Mouse (Mus musculus): Measurements from ENCODE around the gene Nrarp. TPM values are rescaled to one million over a fixed set of nuclear protein-coding genes. Genes with fewer than 3 reads are reported as not detected.
A peak's percentile ranks its signal among the peaks of the same experiment; 100 is the strongest.

The Nrarp gene
- polyA plus RNA-seq, 1 experiment from 2014 or later = 8.8 TPM

DNA sequence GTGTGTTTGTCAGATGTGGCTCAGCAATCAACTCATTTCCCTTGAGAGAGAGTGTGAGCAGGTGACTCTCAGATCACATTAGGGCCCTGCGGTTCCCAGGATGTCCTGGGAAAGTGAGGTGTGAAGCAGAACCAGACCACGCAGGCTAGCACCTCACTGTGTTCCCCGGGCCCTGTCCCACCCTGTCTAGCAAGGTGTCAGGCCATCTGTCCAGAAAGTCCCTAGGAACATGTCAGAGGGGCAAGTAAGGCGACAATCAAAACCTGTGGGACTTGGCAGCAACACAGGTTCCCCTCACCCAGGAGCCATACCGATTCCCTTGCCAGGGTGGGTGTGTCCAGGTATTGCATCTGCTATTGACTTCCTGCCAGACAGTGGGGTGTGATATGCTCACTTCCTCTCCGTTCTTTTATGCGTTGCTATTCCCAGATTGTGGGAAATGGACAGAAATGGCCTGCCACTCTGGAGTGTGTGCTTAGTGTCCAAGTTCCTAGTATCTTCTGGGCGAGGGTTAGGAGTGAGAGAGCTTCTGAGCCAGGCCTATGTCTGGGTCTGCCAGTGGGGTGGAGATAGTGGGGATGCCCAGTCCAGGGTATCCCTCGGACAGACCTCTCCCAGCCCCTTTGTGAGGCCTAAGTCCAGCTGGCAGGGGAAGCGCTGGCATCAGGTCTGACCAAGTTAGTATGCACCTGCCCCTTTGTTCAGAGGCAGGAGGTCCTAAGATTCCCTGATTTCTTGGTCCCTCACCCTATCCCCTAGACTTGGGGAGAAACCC lies 10.0 kb upstream of the Nrarp start:
- Histone ChIP-seq H3K9me3 (ENCODE audit: control insufficient read depth, low read length) (no peaks in the 10 kb centered on the region), H3K4me2 (ENCODE audit: low read depth, severe bottlenecking) (no peak overlapping the region), H3K4me3 (ENCODE audit: low read depth, low read length) (no peak overlapping the region), H3K27ac (replicated peaks; ENCODE audit: low read depth, low read length) (no peak overlapping the region), H3K4me1 (ENCODE audit: control insufficient read depth, insufficient read depth, low read length) (peaks cover 12% of the 10 kb centered on the region), H3K27me3 (ENCODE audit: control insufficient read depth, insufficient read depth, low read length) (no peaks in the 10 kb centered on the region), H3K36me3 (ENCODE audit: control insufficient read depth, insufficient read depth, low read length) (no peaks in the 10 kb centered on the region), H3K9ac (ENCODE audit: low read length) (no peak overlapping the region)
- ATAC-seq (ENCODE audit: insufficient number of reproducible peaks, low FRiP score, low TSS enrichment, low read depth) (no peak), DNase-seq (ENCODE audit: low spot score) (no peak)
- WGBS = 53% methylated on average over 10 of the region's 10 CpGs

DNA sequence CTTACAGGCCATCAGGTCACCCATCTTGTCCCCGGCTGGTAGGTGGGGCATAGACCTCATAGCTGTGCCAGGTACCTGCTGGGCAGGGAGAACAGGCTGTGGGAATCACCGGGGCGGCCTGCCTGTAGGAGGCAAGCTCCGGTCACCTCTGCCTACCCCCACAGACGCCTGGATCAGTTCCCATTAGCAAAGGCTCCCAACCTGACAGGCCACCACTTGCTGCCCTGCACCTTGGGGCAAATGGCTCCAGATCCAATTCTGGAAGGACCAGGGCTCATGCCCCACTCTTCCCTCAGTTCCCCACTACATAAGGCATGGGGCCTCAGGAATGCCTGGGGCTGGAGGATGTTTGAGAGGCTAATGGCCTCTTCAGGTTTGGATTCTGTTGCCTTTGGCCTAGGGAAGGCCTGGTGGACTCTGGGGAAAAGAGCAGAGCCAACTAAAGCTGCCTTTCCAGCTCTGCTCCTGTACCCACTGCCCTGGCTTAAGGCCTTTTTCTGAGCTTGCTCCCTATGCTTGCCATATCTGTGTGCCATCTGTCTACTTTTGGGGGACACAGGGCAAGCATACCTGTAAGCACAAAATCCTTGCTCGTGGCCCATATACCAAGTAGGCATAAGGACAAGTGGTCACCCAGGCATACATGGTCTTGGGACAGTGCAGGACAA lies 9.3 kb upstream of the Nrarp start:
- peaks cover 16% of the 10 kb centered on the region for H3K4me1 ChIP-seq (ENCODE audit: control insufficient read depth, insufficient read depth, low read length)
- WGBS = 78% methylated on average over 6 of the region's 6 CpGs
- H3K9ac ChIP-seq (ENCODE audit: low read length) = no peak overlapping the region
- no peak overlapping the region for H3K27ac ChIP-seq (replicated peaks; ENCODE audit: low read depth, low read length)
- no peaks in the 10 kb centered on the region for H3K36me3 ChIP-seq (ENCODE audit: control insufficient read depth, insufficient read depth, low read length)
- DNase-seq (ENCODE audit: low spot score) = no peak
- H3K27me3 ChIP-seq (ENCODE audit: control insufficient read depth, insufficient read depth, low read length) = no peaks in the 10 kb centered on the region
- no peak overlapping the region for H3K4me2 ChIP-seq (ENCODE audit: low read depth, severe bottlenecking)
- no peaks in the 10 kb centered on the region for H3K9me3 ChIP-seq (ENCODE audit: control insufficient read depth, low read length)
- ATAC-seq (ENCODE audit: insufficient number of reproducible peaks, low FRiP score, low TSS enrichment, low read depth) = no peak
- no peak overlapping the region for H3K4me3 ChIP-seq (ENCODE audit: low read depth, low read length)

DNA sequence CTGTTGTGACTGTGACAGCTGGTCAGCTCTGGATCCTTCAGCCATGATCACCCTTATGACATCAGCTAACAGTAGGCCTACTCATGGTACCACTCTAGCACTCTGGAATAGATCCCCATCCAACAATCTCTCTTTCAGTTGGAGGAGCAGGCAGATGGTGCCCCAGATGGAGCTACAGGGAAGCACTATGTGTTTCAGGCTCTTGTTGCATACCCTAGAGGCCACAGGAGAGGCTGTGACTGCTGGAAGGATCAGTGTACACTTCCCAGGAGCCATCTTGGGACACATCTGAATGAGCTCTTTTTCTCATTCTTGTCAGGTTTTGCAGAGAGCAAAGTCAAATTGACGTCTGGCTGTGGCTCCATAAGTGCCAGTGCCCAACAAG lies 8.8 kb upstream of the Nrarp start:
- Histone ChIP-seq H3K36me3 (ENCODE audit: control insufficient read depth, insufficient read depth, low read length) (no peaks in the 10 kb centered on the region), H3K4me1 (ENCODE audit: control insufficient read depth, insufficient read depth, low read length) (peaks cover 21% of the 10 kb centered on the region), H3K27me3 (ENCODE audit: control insufficient read depth, insufficient read depth, low read length) (no peaks in the 10 kb centered on the region), H3K9me3 (ENCODE audit: control insufficient read depth, low read length) (no peaks in the 10 kb centered on the region), H3K9ac (ENCODE audit: low read length) (no peak overlapping the region), H3K27ac (replicated peaks; ENCODE audit: low read depth, low read length) (no peak overlapping the region), H3K4me2 (ENCODE audit: low read depth, severe bottlenecking) (no peak overlapping the region), H3K4me3 (ENCODE audit: low read depth, low read length) (no peak overlapping the region)
- 57% methylated on average over 1 of the region's 1 CpGs for WGBS
- no peak for DNase-seq (ENCODE audit: low spot score)
- no peak for ATAC-seq (ENCODE audit: insufficient number of reproducible peaks, low FRiP score, low TSS enrichment, low read depth)

- H3K36me3 ChIP-seq (ENCODE audit: control insufficient read depth, insufficient read depth, low read length) = no peaks in the 10 kb centered on the region
- no peak overlapping the region for H3K4me3 ChIP-seq (ENCODE audit: low read depth, low read length)
- H3K27me3 ChIP-seq (ENCODE audit: control insufficient read depth, insufficient read depth, low read length) = no peaks in the 10 kb centered on the region
- H3K9ac ChIP-seq (ENCODE audit: low read length) = no peak overlapping the region
- no peak overlapping the region for H3K27ac ChIP-seq (replicated peaks; ENCODE audit: low read depth, low read length)
- no peak overlapping the region for H3K4me2 ChIP-seq (ENCODE audit: low read depth, severe bottlenecking)
- ATAC-seq (ENCODE audit: insufficient number of reproducible peaks, low FRiP score, low TSS enrichment, low read depth) (no peak), DNase-seq (ENCODE audit: low spot score) (no peak)
- WGBS = 67% methylated on average over 8 of the region's 8 CpGs
- peaks cover 27% of the 10 kb centered on the region for H3K4me1 ChIP-seq (ENCODE audit: control insufficient read depth, insufficient read depth, low read length)
- H3K9me3 ChIP-seq (ENCODE audit: control insufficient read depth, low read length) = no peaks in the 10 kb centered on the region
These were observed 7.9 kb upstream of the Nrarp start for GRCm38 (mm10) chr2:25172629-25173028.

- no peaks in the 10 kb centered on the region for H3K36me3 ChIP-seq (ENCODE audit: control insufficient read depth, insufficient read depth, low read length)
- no peak overlapping the region for H3K27ac ChIP-seq (replicated peaks; ENCODE audit: low read depth, low read length)
- no peaks in the 10 kb centered on the region for H3K27me3 ChIP-seq (ENCODE audit: control insufficient read depth, insufficient read depth, low read length)
- ATAC-seq (ENCODE audit: insufficient number of reproducible peaks, low FRiP score, low TSS enrichment, low read depth) (no peak), DNase-seq (ENCODE audit: low spot score) (no peak)
- H3K9me3 ChIP-seq (ENCODE audit: control insufficient read depth, low read length) = no peaks in the 10 kb centered on the region
- no peak overlapping the region for H3K4me3 ChIP-seq (ENCODE audit: low read depth, low read length)
- no peak overlapping the region for H3K4me2 ChIP-seq (ENCODE audit: low read depth, severe bottlenecking)
- peaks cover 31% of the 10 kb centered on the region for H3K4me1 ChIP-seq (ENCODE audit: control insufficient read depth, insufficient read depth, low read length)
- H3K9ac ChIP-seq (ENCODE audit: low read length) = no peak overlapping the region
- 91% methylated on average over 4 of the region's 4 CpGs for WGBS
These were observed 6.7 kb upstream of the Nrarp start for GRCm38 (mm10) chr2:25173821-25174220.

DNA sequence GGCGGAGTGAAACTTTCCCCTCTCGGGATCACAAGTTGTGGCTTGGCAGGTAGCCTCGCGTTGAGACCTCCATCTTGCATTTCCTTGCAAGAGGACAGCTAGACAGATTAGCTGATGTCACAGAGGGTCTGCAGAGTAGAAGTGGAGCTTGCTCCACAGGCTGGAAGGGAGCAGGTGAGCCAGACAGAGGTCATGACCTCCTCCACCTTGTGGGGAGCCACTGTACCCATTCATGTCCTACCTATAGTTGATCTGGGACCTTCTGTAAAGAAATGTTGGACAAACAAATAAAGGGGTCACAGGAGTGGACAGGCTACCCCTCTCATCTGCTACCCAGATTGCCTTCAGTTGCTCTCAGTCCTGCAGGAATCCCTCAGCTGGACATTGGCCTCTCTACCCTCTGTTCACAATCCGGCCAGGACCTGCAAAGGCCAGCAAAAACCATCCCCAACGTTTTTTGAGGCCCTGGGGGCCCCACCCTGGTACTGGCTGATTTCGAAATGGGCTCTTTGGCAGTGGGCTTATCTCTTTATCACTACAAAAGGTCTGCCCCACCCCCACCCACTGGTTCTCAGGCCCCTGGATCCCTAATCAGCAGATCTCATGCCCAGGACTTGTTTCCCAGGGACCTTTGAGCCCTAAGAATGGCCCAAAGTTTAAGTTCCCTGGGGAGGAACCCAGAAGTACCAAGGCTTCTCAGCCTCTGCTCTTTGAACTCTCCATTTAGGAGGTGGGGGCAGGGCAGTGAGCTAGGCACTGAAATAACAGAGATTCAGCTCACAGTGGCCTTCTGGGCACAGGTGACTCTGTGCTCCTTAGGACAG lies 5.5 kb upstream of the Nrarp start:
- Histone ChIP-seq H3K9ac (ENCODE audit: low read length) (no peak overlapping the region), H3K4me1 (ENCODE audit: control insufficient read depth, insufficient read depth, low read length) (peaks cover 35% of the 10 kb centered on the region), H3K36me3 (ENCODE audit: control insufficient read depth, insufficient read depth, low read length) (no peaks in the 10 kb centered on the region), H3K27ac (replicated peaks; ENCODE audit: low read depth, low read length) (no peak overlapping the region), H3K4me3 (ENCODE audit: low read depth, low read length) (no peak overlapping the region), H3K9me3 (ENCODE audit: control insufficient read depth, low read length) (no peaks in the 10 kb centered on the region), H3K27me3 (ENCODE audit: control insufficient read depth, insufficient read depth, low read length) (peaks cover 1% of the 10 kb centered on the region; the same call in 1 of the 2 replicates), H3K4me2 (ENCODE audit: low read depth, severe bottlenecking) (no peak overlapping the region)
- ATAC-seq (ENCODE audit: insufficient number of reproducible peaks, low FRiP score, low TSS enrichment, low read depth) (no peak), DNase-seq (ENCODE audit: low spot score) (no peak)
- 49% methylated on average over 7 of the region's 7 CpGs for WGBS

DNA sequence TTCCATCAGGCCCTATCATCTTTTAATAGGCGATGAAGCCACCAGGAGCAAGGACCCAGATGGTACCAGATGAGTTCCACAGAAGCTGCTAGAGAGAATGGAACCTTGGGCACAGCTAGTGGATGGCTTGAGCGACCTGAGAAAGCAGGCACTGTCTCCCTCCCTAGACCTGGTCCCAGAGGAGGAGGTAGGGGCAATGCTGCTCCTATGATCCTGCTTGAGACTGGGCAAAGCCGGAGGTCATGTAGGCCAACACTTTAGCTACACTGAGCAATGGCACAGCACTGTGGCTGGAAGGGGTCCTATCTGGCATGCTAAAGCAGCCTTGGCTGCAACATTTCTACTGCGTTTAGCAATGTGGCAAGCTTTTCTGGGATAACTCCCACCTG lies 4.9 kb upstream of the Nrarp start:
- ATAC-seq (ENCODE audit: insufficient number of reproducible peaks, low FRiP score, low TSS enrichment, low read depth) (no peak), DNase-seq (ENCODE audit: low spot score) (no peak)
- Histone ChIP-seq H3K9me3 (ENCODE audit: control insufficient read depth, low read length) (no peaks in the 10 kb centered on the region), H3K4me1 (ENCODE audit: control insufficient read depth, insufficient read depth, low read length) (peaks cover 39% of the 10 kb centered on the region), H3K36me3 (ENCODE audit: control insufficient read depth, insufficient read depth, low read length) (no peaks in the 10 kb centered on the region), H3K27me3 (ENCODE audit: control insufficient read depth, insufficient read depth, low read length) (peaks cover 6% of the 10 kb centered on the region), H3K27ac (replicated peaks; ENCODE audit: low read depth, low read length) (no peak overlapping the region), H3K4me2 (ENCODE audit: low read depth, severe bottlenecking) (no peak overlapping the region), H3K9ac (ENCODE audit: low read length) (no peak overlapping the region), H3K4me3 (ENCODE audit: low read depth, low read length) (no peak overlapping the region)
- WGBS = 69% methylated on average over 4 of the region's 4 CpGs

DNA sequence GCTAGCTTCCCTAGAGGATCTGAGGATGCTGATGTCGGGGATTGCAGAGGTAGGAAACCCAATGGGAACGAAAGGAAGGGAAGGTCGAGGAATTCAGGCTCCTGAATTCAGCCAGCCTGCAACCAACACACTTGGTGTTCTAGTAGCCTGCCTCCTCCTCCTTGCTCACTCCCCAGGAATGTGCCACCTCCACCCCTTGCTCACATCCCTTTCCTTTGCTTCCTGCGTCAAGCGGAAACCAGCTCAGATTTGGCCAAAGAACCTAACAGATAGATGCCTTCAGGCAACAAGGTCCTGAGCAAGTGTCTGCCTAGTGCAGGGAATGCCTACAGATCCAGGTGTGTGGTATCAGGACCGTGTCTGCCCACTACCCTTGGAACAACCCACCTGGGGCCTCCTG lies 4.0 kb upstream of the Nrarp start:
- no peaks in the 10 kb centered on the region for H3K36me3 ChIP-seq (ENCODE audit: control insufficient read depth, insufficient read depth, low read length)
- peaks cover 15% of the 10 kb centered on the region for H3K27me3 ChIP-seq (ENCODE audit: control insufficient read depth, insufficient read depth, low read length)
- DNase-seq (ENCODE audit: low spot score) = no peak
- peak overlapping the region; percentile 45; the same call in 1 of the 2 replicates for H3K27ac ChIP-seq (replicated peaks; ENCODE audit: low read depth, low read length)
- H3K4me3 ChIP-seq (ENCODE audit: low read depth, low read length) = no peak overlapping the region
- WGBS = 45% methylated on average over 6 of the region's 6 CpGs
- H3K4me1 ChIP-seq (ENCODE audit: control insufficient read depth, insufficient read depth, low read length) = peaks cover 42% of the 10 kb centered on the region
- H3K9me3 ChIP-seq (ENCODE audit: control insufficient read depth, low read length) = no peaks in the 10 kb centered on the region
- no peak overlapping the region for H3K9ac ChIP-seq (ENCODE audit: low read length)
- H3K4me2 ChIP-seq (ENCODE audit: low read depth, severe bottlenecking) = no peak overlapping the region
- ATAC-seq (ENCODE audit: insufficient number of reproducible peaks, low FRiP score, low TSS enrichment, low read depth) = no peak
